Mouse (Mus musculus) hindbrain, embryonic 11.5 days (tissue): ENCODE measurements at regions not wholly inside any gene's neighbourhood (a gene's known extent, or its start where the extent isn't known, plus 50 kb on each side); places are given as distances from the start of the nearest gene placed in this dataset.

Source experiments
- ATAC-seq: fragments of 200-750 bp; cut with Nextera tagmentation; 2 replicates; pipeline ENCODE4 v1.8.0; 2017; ENCODE audit warnings: mild to moderate bottlenecking, moderate TSS enrichment, moderate library complexity; ENCODE audit not compliant: low FRiP score
- DNase-seq: peaks from one replicate; pipeline ENCODE4 v3.0.0-alpha.2; 2015; ENCODE audit warnings: low spot score
- H3K27ac ChIP-seq: fragments of 300-500 bp; sonication (generic); 2 replicates; pipeline ENCODE4 v1.5.1; 2014; ENCODE audit warnings: mild to moderate bottlenecking, low read depth, low read length
- H3K27me3 ChIP-seq: fragments of 300-500 bp; sonication (generic); 2 replicates; pipeline ENCODE4 v1.6.1; 2014; ENCODE audit warnings: mild to moderate bottlenecking, low read length, moderate library complexity, mixed read lengths; ENCODE audit not compliant: control insufficient read depth, insufficient read depth
- H3K36me3 ChIP-seq: fragments of 300-500 bp; sonication (generic); 2 replicates; pipeline ENCODE4 v1.6.1; 2014; ENCODE audit warnings: mild to moderate bottlenecking, low read length, moderate library complexity, mixed read lengths; ENCODE audit not compliant: control insufficient read depth, insufficient read depth
- H3K4me1 ChIP-seq: fragments of 300-500 bp; sonication (generic); replicated peaks from 2 replicates; pipeline ENCODE4 v1.6.1; 2014; ENCODE audit warnings: low read length, mixed read lengths; ENCODE audit not compliant: control insufficient read depth, insufficient read depth
- H3K4me2 ChIP-seq: fragments of 300-500 bp; sonication (generic); replicated peaks from 2 replicates; pipeline ENCODE4 v1.6.1; 2014; ENCODE audit warnings: mild to moderate bottlenecking, low read depth, low read length
- H3K4me3 ChIP-seq: fragments of 300-500 bp; sonication (generic); 2 replicates; pipeline ENCODE4 v1.5.1; 2014; ENCODE audit warnings: low read depth, low read length
- H3K9ac ChIP-seq: fragments of 300-500 bp; sonication (generic); 2 replicates; pipeline ENCODE4 v1.6.1; 2014; ENCODE audit warnings: low read depth, low read length
- H3K9me3 ChIP-seq: fragments of 300-500 bp; sonication (generic); 2 replicates; pipeline ENCODE4 v1.6.1; 2016; ENCODE audit warnings: low read length; ENCODE audit not compliant: control insufficient read depth
- WGBS: fragments of 180-500 bp; shearing (Covaris S2); extraction: QIAGEN DNeasy Blood & Tissue Kit; methylation state at CpG from one replicate; pipeline ENCODE4 v1.1.7; 2014; 5-methylcytosine and 5-hydroxymethylcytosine counted together

DNA sequence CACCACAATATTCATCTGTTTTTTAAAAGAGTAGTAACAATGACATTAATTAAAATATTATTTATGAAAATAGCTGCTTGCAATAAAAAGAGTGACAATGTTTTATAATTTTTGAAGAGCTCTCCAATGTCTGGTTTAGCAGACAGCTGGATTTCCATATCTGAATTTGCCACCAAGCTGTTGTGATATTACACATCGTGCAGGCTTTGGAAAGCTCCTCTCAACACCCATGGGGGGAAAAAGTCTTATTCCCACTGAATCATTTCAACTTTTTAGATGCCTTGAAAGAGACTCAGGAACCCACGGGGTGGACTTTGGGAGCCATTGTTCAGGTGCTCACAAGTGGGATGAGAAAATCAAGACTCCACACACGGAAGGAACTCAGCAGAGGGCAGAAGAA lies 106.6 kb upstream of the Klf13 start:
- WGBS, result 78% methylated on average over 3 of the region's 3 CpGs

DNA sequence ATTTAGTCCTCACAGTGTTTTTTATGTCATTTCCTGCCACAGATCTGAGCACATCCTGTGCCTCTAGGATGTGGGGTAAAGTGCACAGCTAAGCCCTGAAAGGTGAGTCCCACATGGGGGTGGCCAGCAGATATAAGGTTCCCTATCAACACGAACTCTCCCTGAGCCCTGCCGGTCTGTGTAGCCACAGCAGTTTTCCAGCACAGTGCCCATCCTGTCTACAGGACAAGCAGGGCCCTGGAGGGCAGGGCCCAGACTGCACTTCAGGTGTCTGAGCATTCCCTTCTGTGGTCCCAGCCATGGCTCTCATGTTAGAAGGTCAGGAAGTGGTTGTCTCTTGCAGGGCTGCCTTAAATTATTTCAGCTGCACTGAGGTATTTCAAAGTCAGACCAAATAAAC lies 104.3 kb upstream of the Klf13 start:
- Histone ChIP-seq H3K27me3 (no peaks in the 10 kb centered on the region), H3K9ac (no peak overlapping the region), H3K4me2 (no peak overlapping the region), H3K4me1 (peaks cover under 1% of the 10 kb centered on the region), H3K4me3 (no peak overlapping the region), H3K36me3 (no peaks in the 10 kb centered on the region), H3K9me3 (no peaks in the 10 kb centered on the region), H3K27ac (no peak overlapping the region)
- WGBS, result 62% methylated on average over 2 of the region's 2 CpGs
- DNase-seq (no peak), ATAC-seq (no peak)

More for the DNA sequence above, 106.6 kb upstream of the Klf13 start:
- no peaks in the 10 kb centered on the region for H3K9me3 ChIP-seq
- peaks cover 3% of the 10 kb centered on the region for H3K4me1 ChIP-seq
- no peak for ATAC-seq
- no peak overlapping the region for H3K9ac ChIP-seq
- H3K27ac ChIP-seq, result no peak overlapping the region
- no peaks in the 10 kb centered on the region for H3K36me3 ChIP-seq
- no peak overlapping the region for H3K4me2 ChIP-seq
- no peaks in the 10 kb centered on the region for H3K27me3 ChIP-seq
- DNase-seq, result no peak
- no peak overlapping the region for H3K4me3 ChIP-seq

DNA sequence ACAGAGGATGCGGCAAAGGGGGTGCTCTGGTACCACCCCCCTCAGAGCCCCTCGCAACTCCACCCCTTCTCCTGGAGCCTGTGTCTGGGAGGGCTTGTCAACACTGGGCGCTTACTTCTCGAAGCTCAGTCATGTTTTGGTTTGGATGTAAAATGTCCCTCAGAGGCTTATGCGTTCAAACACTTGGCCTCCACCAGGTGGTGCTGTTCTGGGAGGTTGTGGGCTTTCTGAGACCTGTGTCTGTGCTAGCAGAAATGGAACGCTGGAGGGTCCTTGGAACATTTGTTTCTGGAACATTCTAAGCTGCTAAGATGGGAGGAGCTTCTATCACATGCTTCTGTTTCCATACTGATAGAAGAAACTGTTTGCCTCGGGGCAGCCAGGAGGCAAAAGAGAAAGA lies 102.6 kb upstream of the Klf13 start:
- no peaks in the 10 kb centered on the region for H3K4me1 ChIP-seq
- H3K36me3 ChIP-seq, result no peaks in the 10 kb centered on the region
- no peak overlapping the region for H3K9ac ChIP-seq
- no peaks in the 10 kb centered on the region for H3K27me3 ChIP-seq
- DNase-seq (no peak), ATAC-seq (no peak)
- H3K4me3 ChIP-seq, result no peak overlapping the region
- no peak overlapping the region for H3K4me2 ChIP-seq
- 95% methylated on average over 7 of the region's 7 CpGs for WGBS
- no peaks in the 10 kb centered on the region for H3K9me3 ChIP-seq
- no peak overlapping the region for H3K27ac ChIP-seq

DNA sequence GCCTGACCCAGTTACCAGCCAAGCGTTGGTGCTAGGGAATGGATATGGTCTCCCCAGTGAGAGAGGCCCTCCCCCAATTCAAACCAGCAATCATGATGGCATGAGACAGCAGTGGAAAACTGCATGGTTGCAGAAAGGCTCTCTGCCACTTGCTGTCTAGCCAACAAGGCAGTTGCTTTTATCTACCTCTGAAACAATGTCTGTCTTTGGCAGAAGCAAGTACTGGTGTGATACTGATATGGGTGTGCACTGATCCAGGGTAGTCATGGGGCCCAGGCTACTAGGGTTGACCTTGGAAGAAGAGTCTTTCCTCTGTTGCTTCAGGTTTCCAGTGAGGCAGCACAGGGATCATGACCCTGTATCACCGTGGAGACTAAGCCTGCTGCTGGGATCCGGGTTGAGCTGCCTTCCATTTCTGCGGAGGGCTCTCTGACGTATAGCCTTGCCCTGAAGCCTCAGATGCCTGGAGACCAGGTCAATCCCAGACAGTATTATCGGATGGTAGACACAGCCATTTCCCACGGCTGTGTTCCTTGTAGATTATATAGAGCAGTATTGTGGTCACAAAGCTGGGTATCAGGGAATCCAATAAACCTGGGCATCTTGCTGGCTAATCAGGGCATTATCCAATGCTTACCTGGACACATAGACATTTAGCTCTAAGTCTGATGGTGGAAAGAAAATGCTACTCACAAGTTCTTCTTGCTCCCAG lies 101.5 kb upstream of the Klf13 start:
- Histone ChIP-seq H3K27ac (no peak overlapping the region), H3K27me3 (no peaks in the 10 kb centered on the region), H3K4me2 (no peak overlapping the region), H3K4me1 (no peaks in the 10 kb centered on the region), H3K4me3 (no peak overlapping the region), H3K9me3 (no peaks in the 10 kb centered on the region), H3K36me3 (no peaks in the 10 kb centered on the region), H3K9ac (no peak overlapping the region)
- DNase-seq, result no peak
- 73% methylated on average over 7 of the region's 7 CpGs for WGBS
- no peak for ATAC-seq

- H3K4me3 ChIP-seq, result no peak overlapping the region
- H3K4me1 ChIP-seq, result no peaks in the 10 kb centered on the region
Measured at GRCm38 (mm10) chr7:64037701-64038231, 99.1 kb upstream of the Klf13 start.

GRCm38 (mm10) chr7:64036154-64036553 lies 97.4 kb upstream of the Klf13 start:
- Histone ChIP-seq H3K4me1 (no peaks in the 10 kb centered on the region), H3K9me3 (no peaks in the 10 kb centered on the region), H3K27me3 (no peaks in the 10 kb centered on the region), H3K4me3 (no peak overlapping the region), H3K27ac (no peak overlapping the region), H3K36me3 (no peaks in the 10 kb centered on the region), H3K4me2 (no peak overlapping the region), H3K9ac (no peak overlapping the region)
- WGBS, result 91% methylated on average over 7 of the region's 7 CpGs
- ATAC-seq (peak; percentile 41; the same call in 1 of the 2 replicates), DNase-seq (no peak)

More at GRCm38 (mm10) chr7:64037701-64038231, 99.1 kb upstream of the Klf13 start:
- Histone ChIP-seq H3K27me3 (no peaks in the 10 kb centered on the region), H3K9ac (no peak overlapping the region), H3K4me2 (no peak overlapping the region), H3K36me3 (no peaks in the 10 kb centered on the region), H3K27ac (no peak overlapping the region), H3K9me3 (no peaks in the 10 kb centered on the region)
- no peak for ATAC-seq
- no peak for DNase-seq
- 88% methylated on average over 8 of the region's 8 CpGs for WGBS

- 77% methylated on average over 8 of the region's 8 CpGs for WGBS
- Histone ChIP-seq H3K4me2 (no peak overlapping the region), H3K4me1 (no peaks in the 10 kb centered on the region), H3K4me3 (no peak overlapping the region), H3K36me3 (no peaks in the 10 kb centered on the region), H3K27me3 (no peaks in the 10 kb centered on the region), H3K9me3 (no peaks in the 10 kb centered on the region), H3K27ac (no peak overlapping the region), H3K9ac (no peak overlapping the region)
- DNase-seq (no peak), ATAC-seq (no peak)
Measured at GRCm38 (mm10) chr7:64035025-64035606, 96.4 kb upstream of the Klf13 start.

DNA sequence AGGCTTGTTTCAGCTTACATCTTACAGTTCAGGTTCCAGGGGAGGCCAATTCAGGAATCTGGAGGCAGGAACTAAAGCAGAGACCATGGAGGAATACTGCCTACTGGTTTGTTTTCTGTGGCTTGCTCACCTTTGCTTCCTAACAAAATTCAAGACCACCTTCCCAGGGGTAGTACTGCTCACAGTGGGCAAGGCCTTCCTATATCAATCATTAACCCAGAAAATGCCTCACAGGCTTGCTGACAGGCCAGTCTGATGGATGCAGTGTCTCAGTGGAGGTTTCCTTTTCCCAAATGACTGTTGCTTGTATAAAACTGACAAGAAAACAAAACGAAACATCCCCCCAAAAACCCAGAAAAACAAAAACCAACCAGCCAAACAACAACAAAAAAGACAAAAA lies 95.8 kb upstream of the Klf13 start:
- no peaks in the 10 kb centered on the region for H3K9me3 ChIP-seq
- DNase-seq (no peak), ATAC-seq (no peak)
- 65% methylated on average over 1 of the region's 1 CpGs for WGBS
- no peaks in the 10 kb centered on the region for H3K4me1 ChIP-seq
- H3K27ac ChIP-seq, result no peak overlapping the region
- H3K27me3 ChIP-seq, result no peaks in the 10 kb centered on the region
- H3K4me3 ChIP-seq, result no peak overlapping the region
- no peak overlapping the region for H3K4me2 ChIP-seq
- no peaks in the 10 kb centered on the region for H3K36me3 ChIP-seq
- no peak overlapping the region for H3K9ac ChIP-seq

- Histone ChIP-seq H3K4me2 (no peak overlapping the region), H3K27me3 (no peaks in the 10 kb centered on the region), H3K27ac (no peak overlapping the region), H3K4me3 (no peak overlapping the region), H3K9me3 (no peaks in the 10 kb centered on the region), H3K36me3 (no peaks in the 10 kb centered on the region), H3K9ac (no peak overlapping the region), H3K4me1 (no peaks in the 10 kb centered on the region)
- ATAC-seq (no peak), DNase-seq (no peak)
- WGBS, result 54% methylated on average over 2 of the region's 2 CpGs
Measured at GRCm38 (mm10) chr7:64033388-64033787, 94.7 kb upstream of the Klf13 start.
